Mouse (Mus musculus): ENCODE results near the gene Vps11. TPM values are rescaled to one million over a fixed set of nuclear protein-coding genes. Genes with fewer than 3 reads are reported as not detected.

The Vps11 gene
- polyA plus RNA-seq, 1 experiment = 34.1 TPM

- TF ChIP-seq CTCF (conservative IDR thresholded peaks at IDR 0.05; ENCODE audit: insufficient read depth, insufficient read length, low read depth, low read length) (no peak), POLR2A (IDR thresholded peaks at IDR 0.05; ENCODE audit: low read depth, low read length) (no peak)
- Histone ChIP-seq H3K27me3 (replicated peaks; ENCODE audit: control insufficient read depth, insufficient read depth, low read length) (no peaks in the 10 kb centered on the region), H3K27ac (ENCODE audit: insufficient read depth, low read depth, low read length) (peak overlapping the region; percentile 37), H3K4me1 (ENCODE audit: control insufficient read depth, insufficient read depth, low read length) (peaks cover 6% of the 10 kb centered on the region; the same call in 1 of the 2 replicates), H3K36me3 (ENCODE audit: control insufficient read depth, insufficient read depth, low read length) (no peaks in the 10 kb centered on the region), H3K4me3 (ENCODE audit: insufficient read depth, low read depth, low read length) (peak overlapping the region; percentile 74)
- peak; percentile 39 for DNase-seq
- WGBS = under 1% methylated on average over 50 of the region's 50 CpGs
Measured at GRCm38 (mm10) chr9:44335331-44336092, 26.0 kb downstream of the Vps11 start.

GRCm38 (mm10) chr9:44334396-44335330 lies 26.8 kb downstream of the Vps11 start, which contains the start of gene H2afx:
Gene H2afx (plus strand): TSS chr9:44334694.
- TF ChIP-seq POLR2A (IDR thresholded peaks at IDR 0.05; ENCODE audit: low read depth, low read length) = peak; percentile 99
- TF ChIP-seq CTCF (conservative IDR thresholded peaks at IDR 0.05; ENCODE audit: insufficient read depth, insufficient read length, low read depth, low read length) = peak; percentile 37; the same call in 1 of the 2 replicates
- Histone ChIP-seq H3K36me3 (ENCODE audit: control insufficient read depth, insufficient read depth, low read length) (no peaks in the 10 kb centered on the region), H3K27me3 (replicated peaks; ENCODE audit: control insufficient read depth, insufficient read depth, low read length) (no peaks in the 10 kb centered on the region), H3K4me1 (ENCODE audit: control insufficient read depth, insufficient read depth, low read length) (peaks cover 6% of the 10 kb centered on the region; the same call in 1 of the 2 replicates), H3K27ac (ENCODE audit: insufficient read depth, low read depth, low read length) (peak within 1 kb of the TSS; percentile 37), H3K4me3 (ENCODE audit: insufficient read depth, low read depth, low read length) (peak within 1 kb of the TSS; percentile 74)
- WGBS = under 1% methylated on average over 91 of the region's 91 CpGs
- DNase-seq = peak; percentile 100

- no peak overlapping the region for H3K27ac ChIP-seq (ENCODE audit: insufficient read depth, low read depth, low read length)
- WGBS = 92% methylated on average over 13 of the region's 13 CpGs
Measured at GRCm38 (mm10) chr9:44332918-44333638, 28.4 kb downstream of the Vps11 start.

GRCm38 (mm10) chr9:44330736-44331135 lies 30.7 kb downstream of the Vps11 start:
- TF ChIP-seq POLR2A (IDR thresholded peaks at IDR 0.05; ENCODE audit: low read depth, low read length) (no peak), CTCF (conservative IDR thresholded peaks at IDR 0.05; ENCODE audit: insufficient read depth, insufficient read length, low read depth, low read length) (no peak)
- Histone ChIP-seq H3K27me3 (replicated peaks; ENCODE audit: control insufficient read depth, insufficient read depth, low read length) (no peaks in the 10 kb centered on the region), H3K4me1 (ENCODE audit: control insufficient read depth, insufficient read depth, low read length) (peaks cover 8% of the 10 kb centered on the region; the same call in 1 of the 2 replicates), H3K4me3 (ENCODE audit: insufficient read depth, low read depth, low read length) (no peak overlapping the region), H3K36me3 (ENCODE audit: control insufficient read depth, insufficient read depth, low read length) (no peaks in the 10 kb centered on the region), H3K27ac (ENCODE audit: insufficient read depth, low read depth, low read length) (no peak overlapping the region)
- WGBS = 84% methylated on average over 6 of the region's 6 CpGs
- DNase-seq = no peak

More at GRCm38 (mm10) chr9:44332918-44333638, 28.4 kb downstream of the Vps11 start:
- Histone ChIP-seq H3K27me3 (replicated peaks; ENCODE audit: control insufficient read depth, insufficient read depth, low read length) (no peaks in the 10 kb centered on the region), H3K4me3 (ENCODE audit: insufficient read depth, low read depth, low read length) (no peak overlapping the region), H3K4me1 (ENCODE audit: control insufficient read depth, insufficient read depth, low read length) (peaks cover 6% of the 10 kb centered on the region; the same call in 1 of the 2 replicates), H3K36me3 (ENCODE audit: control insufficient read depth, insufficient read depth, low read length) (no peaks in the 10 kb centered on the region)
- DNase-seq = no peak
- TF ChIP-seq CTCF (conservative IDR thresholded peaks at IDR 0.05; ENCODE audit: insufficient read depth, insufficient read length, low read depth, low read length) (no peak), POLR2A (IDR thresholded peaks at IDR 0.05; ENCODE audit: low read depth, low read length) (no peak)

- WGBS = 78% methylated on average over 5 of the region's 5 CpGs
- TF ChIP-seq CTCF (conservative IDR thresholded peaks at IDR 0.05; ENCODE audit: insufficient read depth, insufficient read length, low read depth, low read length) (no peak), POLR2A (IDR thresholded peaks at IDR 0.05; ENCODE audit: low read depth, low read length) (no peak)
- Histone ChIP-seq H3K4me3 (ENCODE audit: insufficient read depth, low read depth, low read length) (peak overlapping the region; percentile 72; the same call in 1 of the 2 replicates), H3K27me3 (replicated peaks; ENCODE audit: control insufficient read depth, insufficient read depth, low read length) (no peaks in the 10 kb centered on the region), H3K27ac (ENCODE audit: insufficient read depth, low read depth, low read length) (no peak overlapping the region), H3K36me3 (ENCODE audit: control insufficient read depth, insufficient read depth, low read length) (no peaks in the 10 kb centered on the region), H3K4me1 (ENCODE audit: control insufficient read depth, insufficient read depth, low read length) (peaks cover 7% of the 10 kb centered on the region; the same call in 1 of the 2 replicates)
- no peak for DNase-seq
Measured at GRCm38 (mm10) chr9:44327926-44328325, 33.5 kb downstream of the Vps11 start.

- peak; percentile 62 for DNase-seq
- WGBS = under 1% methylated on average over 22 of the region's 22 CpGs
- no peak for TF ChIP-seq POLR2A (IDR thresholded peaks at IDR 0.05; ENCODE audit: low read depth, low read length)
- TF ChIP-seq CTCF (conservative IDR thresholded peaks at IDR 0.05; ENCODE audit: insufficient read depth, insufficient read length, low read depth, low read length) = no peak
Measured at GRCm38 (mm10) chr9:44327064-44327711, 34.3 kb downstream of the Vps11 start.

More at GRCm38 (mm10) chr9:44327064-44327711, 34.3 kb downstream of the Vps11 start:
- no peaks in the 10 kb centered on the region for H3K27me3 ChIP-seq (replicated peaks; ENCODE audit: control insufficient read depth, insufficient read depth, low read length)
- peak overlapping the region; percentile 72 for H3K4me3 ChIP-seq (ENCODE audit: insufficient read depth, low read depth, low read length)
- H3K4me1 ChIP-seq (ENCODE audit: control insufficient read depth, insufficient read depth, low read length) = peaks cover 7% of the 10 kb centered on the region; the same call in 1 of the 2 replicates
- peak overlapping the region; percentile 28 for H3K27ac ChIP-seq (ENCODE audit: insufficient read depth, low read depth, low read length)
- no peaks in the 10 kb centered on the region for H3K36me3 ChIP-seq (ENCODE audit: control insufficient read depth, insufficient read depth, low read length)

Data from kidney, adult 2 months (tissue).